Comparison of ENCODE assay signal across 12 mouse cellular contexts in genomic region chr19:45438928-45439846, GRCm38 (mm10).
DNase-seq lines count a peak whose midpoint lies in the region; ATAC-seq and TF ChIP-seq lines count a peak whose summit lies in the region.
"Had no signal": no experiment of that assay in that cellular context is flagged by ENCODE, and none has a peak within 500 bp of the region (broad histone marks: within the 10 kb centered on the region; RNA-seq: fewer than 3 reads in every experiment).

No protein-coding gene starts in this region.

- H3K79me2 ChIP-seq in MEL (ENCODE audit: control insufficient read depth, insufficient read depth, low read length, poor library complexity), result no peaks in the 10 kb centered on the region

- H3K27me3 ChIP-seq in forebrain, postnatal 0 days (ENCODE audit: insufficient read depth, low read length), result no peaks in the 10 kb centered on the region
- no peaks in the 10 kb centered on the region for H3K27me3 ChIP-seq in forebrain, embryonic 11.5 days (ENCODE audit: control insufficient read depth, insufficient read depth, low read length)
- H3K27me3 ChIP-seq in lung, embryonic 14.5 days (ENCODE audit: insufficient read depth, low read length), result no peaks in the 10 kb centered on the region
- H3K27me3 ChIP-seq in MEL (ENCODE audit: control insufficient read depth in 1 of 2, insufficient read depth in 2 of 2, low read length in 2 of 2), result no peaks in the 10 kb centered on the region

- no peak overlapping the region for H3K4me3 ChIP-seq in forebrain, postnatal 0 days (ENCODE audit: low read depth, low read length)
- no peak overlapping the region for H3K4me3 ChIP-seq in forebrain, embryonic 11.5 days (ENCODE audit: low read depth, low read length)
- H3K4me3 ChIP-seq in lung, embryonic 14.5 days (ENCODE audit: low read depth, low read length), result no peak overlapping the region
- H3K4me3 ChIP-seq in MEL (ENCODE audit: control insufficient read depth in 1 of 2, insufficient read depth in 1 of 2, low read depth in 2 of 2, low read length in 2 of 2), result no peak overlapping the region
- H3K4me3 ChIP-seq: forebrain, embryonic 10.5 days had no signal

- no peak for DNase-seq in forebrain, postnatal 0 days
- no peak for DNase-seq in forebrain, embryonic 11.5 days (ENCODE audit: low spot score)
- DNase-seq in lung, embryonic 14.5 days, result peak; percentile 36
- DNase-seq in lung, adult 18-20 months, result no peak
- DNase-seq in MEL (ENCODE audit: low read depth, low spot score), result peak; percentile 38
- peak; percentile 62 for DNase-seq in retina, embryonic 14.5 days (ENCODE audit: low spot score)
- no peak for DNase-seq in cerebellum, adult 9-10 months
- no peak for DNase-seq in frontal cortex, postnatal 36 days (ENCODE audit: low spot score in 2 of 2)
- DNase-seq: adrenal gland, postnatal 36 days; cerebellum, postnatal 25 days had no signal

- no peaks in the 10 kb centered on the region for H3K4me1 ChIP-seq in forebrain, postnatal 0 days (ENCODE audit: insufficient read depth)
- H3K4me1 ChIP-seq in forebrain, embryonic 11.5 days (replicated peaks; ENCODE audit: control insufficient read depth, insufficient read depth, low read length), result 0 out of 2 replicates have a peak, but pooled peaks cover 2% of the 10 kb centered on the region
- no peaks in the 10 kb centered on the region for H3K4me1 ChIP-seq in lung, embryonic 14.5 days (ENCODE audit: insufficient read depth)
- peaks cover 5 to 18% of the 10 kb centered on the region in 2 experiments; a peak in 3 of 4 replicates for H3K4me1 ChIP-seq in MEL (ENCODE audit: control insufficient read depth in 1 of 2, insufficient read depth in 2 of 2, low read length in 2 of 2)

- TF ChIP-seq POLR2A in MEL (IDR thresholded peaks at IDR 0.05; ENCODE audit: control insufficient read depth in 1 of 2, insufficient read depth in 1 of 2, low read depth in 1 of 2, low read length in 2 of 2, poor library complexity in 1 of 2), result no peak

- H3K27ac ChIP-seq in forebrain, postnatal 0 days (ENCODE audit: low read depth, low read length), result no peak overlapping the region
- H3K27ac ChIP-seq in forebrain, embryonic 11.5 days (ENCODE audit: low read depth, low read length), result no peak overlapping the region
- no peak overlapping the region for H3K27ac ChIP-seq in lung, embryonic 14.5 days (ENCODE audit: low read depth)
- no peak overlapping the region for H3K27ac ChIP-seq in MEL (ENCODE audit: control insufficient read depth, low read depth, low read length)
- H3K27ac ChIP-seq: forebrain, embryonic 10.5 days had no signal

- TF ChIP-seq RAD21 in MEL (IDR thresholded peaks at IDR 0.05; ENCODE audit: low read depth, low read length), result peak; percentile 19

- WGBS in forebrain, postnatal 0 days, result 48% methylated on average over 6 of the region's 6 CpGs
- 68% methylated on average over 6 of the region's 6 CpGs for WGBS in forebrain, embryonic 11.5 days
- WGBS in lung, embryonic 14.5 days, result 70% methylated on average over 6 of the region's 6 CpGs

- H3K4me2 ChIP-seq in forebrain, postnatal 0 days (ENCODE audit: low read depth), result no peak overlapping the region
- no peak overlapping the region for H3K4me2 ChIP-seq in forebrain, embryonic 11.5 days (ENCODE audit: low read depth, low read length, severe bottlenecking)
- H3K4me2 ChIP-seq in lung, embryonic 14.5 days, result no peak overlapping the region

- TF ChIP-seq EP300 in MEL (IDR thresholded peaks at IDR 0.05; ENCODE audit: low read depth in 1 of 2, low read length in 2 of 2), result no peak

- no peaks in the 10 kb centered on the region for H3K9me3 ChIP-seq in forebrain, postnatal 0 days (ENCODE audit: low read length)
- H3K9me3 ChIP-seq in forebrain, embryonic 11.5 days (ENCODE audit: control insufficient read depth, low read length), result no peaks in the 10 kb centered on the region
- no peaks in the 10 kb centered on the region for H3K9me3 ChIP-seq in lung, embryonic 14.5 days (ENCODE audit: low read depth, low read length)
- H3K9me3 ChIP-seq in MEL (replicated peaks; ENCODE audit: insufficient read depth, low read length), result no peaks in the 10 kb centered on the region
- H3K9me3 ChIP-seq: forebrain, embryonic 10.5 days had no signal

- H3K9ac ChIP-seq in forebrain, postnatal 0 days, result no peak overlapping the region
- H3K9ac ChIP-seq in forebrain, embryonic 11.5 days (ENCODE audit: low read length), result no peak overlapping the region
- no peak overlapping the region for H3K9ac ChIP-seq in lung, embryonic 14.5 days
- peak overlapping the region; percentile 38; the same call in 1 of the 2 replicates for H3K9ac ChIP-seq in MEL (ENCODE audit: control insufficient read depth, low read depth, low read length, poor library complexity, severe bottlenecking)

- no peaks in the 10 kb centered on the region for H3K36me3 ChIP-seq in forebrain, postnatal 0 days (ENCODE audit: insufficient read depth)
- no peaks in the 10 kb centered on the region for H3K36me3 ChIP-seq in forebrain, embryonic 11.5 days (ENCODE audit: control insufficient read depth, insufficient read depth, low read length)
- H3K36me3 ChIP-seq in lung, embryonic 14.5 days (ENCODE audit: insufficient read depth), result 0 out of 2 replicates have a peak, but pooled peaks cover 5% of the 10 kb centered on the region
- H3K36me3 ChIP-seq in MEL (ENCODE audit: control insufficient read depth in 1 of 2, insufficient read depth in 2 of 2, low read length in 2 of 2), result peaks cover 0 to 15% of the 10 kb centered on the region in 2 experiments; a peak in 2 of 4 replicates
- H3K36me3 ChIP-seq: forebrain, embryonic 10.5 days had no signal

- peak; percentile 49 for TF ChIP-seq CTCF in forebrain, postnatal 0 days (IDR thresholded peaks at IDR 0.05; ENCODE audit: low read depth)
- TF ChIP-seq CTCF in lung, embryonic 14.5 days (IDR thresholded peaks at IDR 0.05; ENCODE audit: low read depth), result peak; percentile 34; the same call in 1 of the 2 replicates
- TF ChIP-seq CTCF in MEL (IDR thresholded peaks at IDR 0.05 in 2 of 3, conservative IDR thresholded peaks at IDR 0.05 in 1 of 3; ENCODE audit: control insufficient read depth in 1 of 3, insufficient read depth in 1 of 3, low read depth in 2 of 3, low read length in 3 of 3, poor library complexity in 1 of 3, severe bottlenecking in 1 of 3), result peak; percentile 33 to 55 (median 54)

- ATAC-seq in forebrain, postnatal 0 days, result no peak
- no peak for ATAC-seq in forebrain, embryonic 11.5 days (replicated peaks; ENCODE audit: low FRiP score)
- ATAC-seq in lung, embryonic 14.5 days (ENCODE audit: insufficient read depth), result no peak
- ATAC-seq: intestine, embryonic 16.5 days had no signal

TF ChIP-seq in MEL, 35 proteins besides CTCF, POLR2A, EP300 and RAD21 (continues in another document):
- TF ChIP-seq GATA1 (IDR thresholded peaks at IDR 0.05; ENCODE audit: low read depth, low read length) (no peak), USF1 (IDR thresholded peaks at IDR 0.05; ENCODE audit: low read depth, low read length) (peak; percentile 76), MEF2A (IDR thresholded peaks at IDR 0.05; ENCODE audit: extremely low read depth, insufficient replicate concordance, low read depth, low read length, poor library complexity, severe bottlenecking) (no peak), ZKSCAN1 (IDR thresholded peaks at IDR 0.05; ENCODE audit: low read depth, low read length) (no peak), SIN3A (IDR thresholded peaks at IDR 0.05; ENCODE audit: low read length) (no peak), TAL1 (IDR thresholded peaks at IDR 0.05; ENCODE audit: low read length) (no peak), CHD1 (IDR thresholded peaks at IDR 0.05; ENCODE audit: low read depth, low read length) (no peak), BHLHE40 (IDR thresholded peaks at IDR 0.05; ENCODE audit: borderline replicate concordance, low read depth, low read length) (peak; percentile 60; the same call in 1 of the 2 replicates), MAFK (IDR thresholded peaks at IDR 0.05; ENCODE audit: borderline replicate concordance, low read depth, low read length) (no peak), JUND (IDR thresholded peaks at IDR 0.05; ENCODE audit: low read depth, low read length) (no peak), ETS1 (IDR thresholded peaks at IDR 0.05; ENCODE audit: low read depth, low read length) (no peak), MAX (IDR thresholded peaks at IDR 0.05; ENCODE audit: low read length) (peak; percentile 70), CHD2 (IDR thresholded peaks at IDR 0.05; ENCODE audit: low read length) (no peak), NRF1 (IDR thresholded peaks at IDR 0.05; ENCODE audit: insufficient read depth, low read depth, low read length, poor library complexity, severe bottlenecking) (no peak), TBP (IDR thresholded peaks at IDR 0.05; ENCODE audit: low read depth, low read length) (no peak), KAT2A (conservative IDR thresholded peaks at IDR 0.05; ENCODE audit: low read depth, low read length) (no peak), ZMIZ1 (IDR thresholded peaks at IDR 0.05; ENCODE audit: low read depth, low read length) (no peak), POLR2AphosphoS5 (IDR thresholded peaks at IDR 0.05; ENCODE audit: borderline replicate concordance, low read depth, low read length) (no peak), MAZ (IDR thresholded peaks at IDR 0.05; ENCODE audit: low read depth, low read length) (no peak), RCOR1 (IDR thresholded peaks at IDR 0.05; ENCODE audit: low read depth, low read length) (no peak), ZC3H11A (IDR thresholded peaks at IDR 0.05; ENCODE audit: low read depth, low read length) (no peak), MYC (IDR thresholded peaks at IDR 0.05; ENCODE audit: low read depth, low read length) (peak; percentile 66; the same call in 1 of the 2 replicates), UBTF (IDR thresholded peaks at IDR 0.05; ENCODE audit: borderline replicate concordance, insufficient read depth, low read depth, low read length) (no peak), MYB (IDR thresholded peaks at IDR 0.05; ENCODE audit: low read depth, low read length) (no peak), NELFE (IDR thresholded peaks at IDR 0.05; ENCODE audit: low read depth, low read length) (no peak), GABPA (IDR thresholded peaks at IDR 0.05; ENCODE audit: low read depth, low read length) (no peak), MXI1 (IDR thresholded peaks at IDR 0.05; ENCODE audit: low read depth, low read length) (peak; percentile 87), HCFC1 (IDR thresholded peaks at IDR 0.05; ENCODE audit: low read depth, low read length) (no peak), SMC3 (IDR thresholded peaks at IDR 0.05; ENCODE audit: low read depth, low read length) (peak; percentile 36; the same call in 1 of the 2 replicates), USF2 (IDR thresholded peaks at IDR 0.05; ENCODE audit: borderline replicate concordance in 1 of 2, insufficient read depth in 1 of 2, low read depth in 1 of 2, low read length in 2 of 2) (no peak; a peak in 1 of 4 replicates), ZNF384 (IDR thresholded peaks at IDR 0.05; ENCODE audit: low read depth, low read length) (no peak), ELF1 (IDR thresholded peaks at IDR 0.05; ENCODE audit: low read depth, low read length) (no peak), POLR2AphosphoS2 (IDR thresholded peaks at IDR 0.05; ENCODE audit: low read length) (no peak)

Comparison
In these comparisons a context has a peak if more than half of its experiments do, and no peak if none do; other contexts are left out.
1. DNase-seq: peak in lung, embryonic 14.5 days (single experiment), MEL (single experiment) and retina, embryonic 14.5 days (single experiment); none in forebrain, postnatal 0 days (single experiment), forebrain, embryonic 11.5 days (single experiment), lung, adult 18-20 months (0 of 2), cerebellum, adult 9-10 months (single experiment) and frontal cortex, postnatal 36 days (0 of 2).
2. Peak in every context shown above with its lines, with median percentiles within 50 percentile points of each other: CTCF ChIP-seq.